Mouse (Mus musculus) adrenal gland, adult 18-20 months (tissue): Measurements from ENCODE around the gene Gch1. TPM values are rescaled to one million over a fixed set of nuclear protein-coding genes. Genes with fewer than 3 reads are reported as not detected.
A peak's percentile ranks its signal among the peaks of the same experiment; 100 is the strongest.
"Not testable (repeated sequence)": the region's sequence is repeated elsewhere in the genome, so short reads cannot be mapped to it uniquely, and the experiment has no call there.

Experiments
- DNase-seq, 2 experiments: peaks; one replicate each; pipeline ENCODE4 v3.0.0; 2021 to 2022; ENCODE audit warnings: low spot score in 2 of 2
- total RNA-seq, 2 experiments: library from RNA; stranded (reverse); gene quantifications; 1 replicate in 1 of 2; 2 replicates in 1 of 2; pipeline ENCODE4 v1.2.3; 2021

Gene Gch1
- total RNA-seq, 2 experiments from 2014 or later, result 72.7 to 115 TPM

- DNase-seq, result no peak
Measured at GRCm38 (mm10) chr14:47170499-47171109, 18.6 kb downstream of the Gch1 start.

DNA sequence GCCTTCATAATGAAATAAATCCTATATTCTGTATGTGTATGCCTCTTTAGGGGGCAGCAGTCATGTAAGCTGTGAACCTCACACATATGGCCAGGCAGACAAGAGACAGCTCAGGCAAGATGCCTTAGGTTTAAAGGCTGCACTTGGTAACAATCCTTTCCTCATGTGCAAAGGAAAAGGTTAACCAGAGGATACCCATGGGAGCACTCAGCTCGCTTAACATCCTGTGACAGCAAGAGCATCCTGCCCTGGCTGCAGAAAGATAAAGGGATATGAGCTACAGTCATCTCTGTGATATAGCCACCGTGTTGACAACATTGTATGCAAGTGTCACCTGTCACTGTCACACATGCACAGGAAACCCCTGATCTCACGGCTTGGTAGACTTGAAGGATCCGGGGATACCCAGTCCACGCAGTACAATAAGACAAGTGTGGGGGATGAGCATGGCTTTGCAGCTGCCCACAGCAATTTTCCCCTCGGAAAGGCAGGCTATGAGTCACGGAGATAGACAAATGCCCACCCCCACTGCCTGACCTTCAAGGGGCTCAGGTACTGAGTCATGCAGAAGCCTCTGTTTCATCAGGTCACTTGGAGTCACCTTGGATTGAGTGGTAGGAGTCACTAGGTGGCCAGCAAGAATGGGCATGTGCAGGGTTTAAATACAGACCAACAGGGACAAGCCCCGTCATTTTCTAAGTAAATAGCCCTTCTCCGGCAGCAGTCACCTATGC, 19.4 kb downstream of the Gch1 start:
- DNase-seq, result peak in 1 of 2 experiments; percentile 49

GRCm38 (mm10) chr14:47165741-47166140, 23.5 kb downstream of the Gch1 start:
- DNase-seq, result no peak

DNA sequence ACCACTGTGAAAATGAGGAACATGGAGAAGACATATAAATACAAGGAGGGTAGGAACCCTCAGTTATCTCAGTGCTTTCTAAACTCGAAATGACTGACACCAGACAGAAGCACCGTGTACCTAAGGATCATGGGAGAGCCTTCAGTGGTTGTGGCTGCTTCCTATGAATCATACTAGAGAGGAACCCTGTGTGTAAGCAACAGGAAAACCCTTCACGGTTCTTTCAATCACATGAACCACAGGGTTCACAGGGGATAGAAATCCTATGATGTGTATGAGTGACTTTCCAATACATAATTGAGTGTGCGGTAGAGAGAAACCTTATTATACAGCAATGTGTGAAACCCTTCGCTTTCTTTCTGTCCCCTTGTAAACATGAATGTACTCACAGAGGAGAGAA, 24.1 kb downstream of the Gch1 start:
- DNase-seq, result no peak

DNA sequence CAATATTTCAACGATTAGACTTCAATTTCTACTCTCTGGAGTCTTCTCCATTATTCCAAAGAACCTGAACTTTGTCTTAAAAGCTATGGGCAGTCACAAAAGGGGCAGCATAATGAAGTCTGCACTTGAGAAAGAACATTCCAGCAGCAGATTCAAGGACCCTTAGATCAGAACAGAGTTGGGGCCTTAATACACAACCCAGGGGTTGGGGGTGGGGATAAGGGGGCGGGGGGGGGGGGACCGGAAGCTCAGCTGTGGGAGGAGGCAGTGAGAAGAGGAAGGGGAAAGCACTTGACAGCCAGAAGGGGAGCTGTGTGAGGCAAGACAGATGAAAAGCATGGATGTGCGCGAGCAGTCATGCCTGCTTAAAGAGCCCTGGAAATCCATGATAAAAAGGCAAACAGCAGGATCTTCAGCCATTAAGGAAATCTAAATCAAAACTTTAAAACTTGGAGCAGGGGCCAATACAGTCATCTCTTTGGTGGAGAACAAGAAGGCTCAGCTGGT, 27.2 kb downstream of the Gch1 start:
- no peak for DNase-seq

DNA sequence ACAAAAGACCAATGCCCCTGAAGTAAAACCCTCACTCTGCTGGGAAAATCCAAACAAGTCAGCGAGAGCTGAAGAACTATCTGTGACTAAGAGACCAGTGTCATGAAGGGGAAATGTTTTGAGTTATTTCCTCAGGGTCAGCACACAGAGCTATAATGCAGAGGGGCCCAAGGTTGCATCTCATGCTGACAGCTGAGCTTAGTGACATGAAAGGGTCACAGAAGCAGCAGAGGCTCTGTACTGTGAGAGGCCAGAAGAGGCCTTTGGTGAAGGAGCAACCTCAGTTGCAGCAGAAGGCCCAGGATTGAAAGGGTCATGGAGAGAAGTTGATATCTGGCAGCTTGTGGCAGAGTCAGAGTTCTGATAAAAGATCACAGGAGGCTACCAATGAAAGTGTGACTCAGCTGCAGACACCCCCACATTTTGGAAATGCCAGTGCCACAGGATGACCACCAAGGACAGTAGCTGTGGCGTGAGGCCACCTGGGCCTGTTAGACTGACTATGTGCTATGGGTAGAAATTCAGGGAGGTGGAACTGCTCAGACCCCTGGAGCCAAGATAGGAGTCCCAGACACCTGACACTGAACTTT, 29.1 kb downstream of the Gch1 start:
- peak in 1 of 2 experiments; percentile 49 for DNase-seq

DNA sequence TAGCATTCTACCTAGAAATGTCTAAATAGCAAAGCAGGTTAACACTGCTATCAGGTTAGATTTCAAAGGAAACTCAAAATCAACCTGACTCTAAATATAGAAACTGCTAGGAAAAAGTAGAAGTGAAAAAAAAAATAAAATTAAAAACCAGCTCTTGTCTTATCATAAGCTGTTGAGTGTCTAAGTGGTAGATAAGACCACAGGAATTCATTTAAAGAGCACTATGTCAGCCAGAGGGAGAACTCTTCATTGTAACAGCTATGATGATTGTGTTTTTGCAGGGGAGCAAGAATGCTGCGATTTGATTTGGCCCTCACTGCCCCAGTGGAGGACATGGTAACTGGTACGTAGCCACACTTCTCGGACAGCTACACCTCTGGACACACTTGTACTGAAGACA, 34.9 kb downstream of the Gch1 start:
- no peak for DNase-seq

DNA sequence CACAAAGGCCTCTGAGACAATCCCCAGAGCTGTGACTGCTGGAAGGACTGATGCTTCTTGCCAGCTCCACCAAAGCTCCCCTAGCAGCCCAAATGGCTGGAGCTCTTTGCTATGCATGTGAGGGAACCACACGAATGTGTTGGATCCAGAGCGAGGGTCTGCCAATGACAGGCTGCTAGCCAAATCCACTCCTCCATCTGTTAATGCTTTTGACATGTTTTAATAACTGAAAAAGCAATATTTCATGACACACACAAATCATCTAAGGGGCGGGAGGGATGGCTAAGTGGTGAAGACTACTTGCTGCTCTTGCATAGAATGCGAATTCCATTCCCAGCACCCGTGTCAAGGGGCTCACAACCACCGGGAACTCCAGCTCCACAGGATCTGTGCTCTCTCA, 37.9 kb downstream of the Gch1 start:
- peak in 1 of 2 experiments; percentile 16 for DNase-seq

- DNase-seq, result no peak
Measured at GRCm38 (mm10) chr14:47144326-47144725, 44.9 kb downstream of the Gch1 start.

GRCm38 (mm10) chr14:47138853-47139252, 50.4 kb downstream of the Gch1 start:
- DNase-seq, result peak in 1 of 2 experiments; percentile 12

- DNase-seq, result peak in 1 of 2 experiments; percentile 17
Measured at GRCm38 (mm10) chr14:47136637-47137036, 52.6 kb downstream of the Gch1 start.

DNA sequence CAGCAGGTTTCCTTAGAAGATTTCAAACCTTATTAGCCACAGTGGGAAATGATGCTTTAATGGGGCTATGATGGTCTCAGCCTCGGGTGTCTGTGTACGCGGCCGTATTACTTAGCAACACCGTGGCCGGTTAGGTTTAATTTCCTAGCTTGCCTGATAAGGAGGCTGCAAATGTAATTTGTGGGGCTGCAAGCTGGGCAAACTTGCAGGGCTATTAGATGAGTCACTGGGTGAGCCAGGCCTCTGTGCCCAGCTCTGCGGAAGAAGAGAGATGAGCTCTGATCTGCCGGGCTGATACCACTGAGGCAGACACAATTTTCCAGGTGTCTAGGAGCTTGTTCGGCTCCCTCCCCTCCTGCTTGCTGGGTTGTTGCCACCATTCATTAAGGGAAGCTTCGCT, 55.3 kb downstream of the Gch1 start:
- peak in 1 of 2 experiments; percentile 18 for DNase-seq

DNA sequence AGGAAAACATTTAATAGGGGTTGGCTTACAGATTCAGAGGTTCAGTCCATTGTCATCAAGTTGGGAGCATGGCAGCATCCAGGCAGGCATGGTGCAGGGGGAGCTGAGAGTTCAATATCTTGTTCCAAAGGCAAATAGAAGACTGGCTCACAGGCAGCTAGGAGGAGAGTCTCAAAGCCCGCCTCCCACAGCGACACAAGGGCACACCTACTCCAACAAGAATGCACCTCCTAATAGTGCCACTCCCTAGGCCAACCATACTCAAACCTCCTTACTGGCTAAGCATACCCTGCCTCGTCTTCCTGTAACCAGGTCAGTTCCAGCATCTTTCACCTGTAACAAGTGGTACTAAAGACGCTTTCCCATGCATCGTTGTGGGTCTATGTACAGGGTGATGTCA, 61.2 kb downstream of the Gch1 start:
- no peak for DNase-seq

DNA sequence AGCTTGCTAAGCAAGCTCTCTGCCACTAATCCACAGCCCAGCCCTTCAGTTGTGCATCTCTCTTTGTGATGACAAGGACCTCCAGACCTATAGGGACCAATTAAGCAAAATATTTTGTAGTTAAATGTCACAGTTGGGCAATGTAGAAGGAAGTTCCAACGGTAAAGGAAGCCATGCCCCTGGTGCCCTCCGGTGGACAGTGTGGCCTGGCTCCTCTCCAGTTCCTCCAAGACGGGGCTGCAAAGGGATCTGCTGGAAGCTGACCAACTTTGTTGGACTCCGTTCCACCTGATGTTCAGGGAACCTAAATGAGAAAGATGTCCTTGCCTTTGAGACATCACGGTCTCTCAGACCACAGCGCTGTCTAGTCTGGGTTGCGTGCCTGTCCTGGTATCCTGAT, 71.7 kb downstream of the Gch1 start:
- DNase-seq, result no peak

DNA sequence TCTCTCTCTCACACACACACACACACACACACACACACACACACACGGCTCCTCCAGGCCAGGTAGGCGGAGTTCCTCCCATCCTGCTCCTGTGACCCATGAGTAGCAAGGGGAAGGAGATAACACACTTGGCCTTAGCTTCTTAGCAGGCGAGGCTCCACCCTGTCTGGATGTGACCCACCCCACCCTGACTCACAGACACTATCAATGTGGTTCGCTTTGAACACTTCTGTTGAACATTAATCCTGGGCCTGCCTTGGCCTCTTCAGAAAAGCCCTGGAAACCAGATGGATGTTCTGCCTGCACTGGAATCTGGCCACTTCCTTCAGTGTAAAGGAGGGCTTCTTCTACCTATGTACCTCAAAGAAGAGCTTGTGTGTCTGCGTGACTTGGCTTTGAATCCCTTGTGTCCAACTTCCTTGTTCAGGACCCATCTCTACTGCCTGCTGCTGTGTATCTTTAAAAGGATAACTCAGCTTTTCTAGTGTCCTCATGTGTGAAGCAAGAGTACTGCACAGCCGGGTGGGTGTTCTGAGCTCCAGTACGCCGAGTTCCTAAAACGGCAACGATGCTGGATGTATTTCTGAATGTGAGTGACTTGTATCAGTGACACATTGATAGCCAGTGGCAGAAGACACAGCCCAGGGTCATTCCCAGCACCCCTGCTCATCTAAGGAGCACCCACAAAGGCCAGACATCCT, 73.0 kb downstream of the Gch1 start:
- no peak for DNase-seq

- DNase-seq, result no peak
Measured at GRCm38 (mm10) chr14:47115154-47115553, 74.1 kb downstream of the Gch1 start.

- DNase-seq, result no peak
Measured at GRCm38 (mm10) chr14:47111341-47111740, 77.9 kb downstream of the Gch1 start.

GRCm38 (mm10) chr14:47110391-47110790, 78.8 kb downstream of the Gch1 start:
- DNase-seq, result not testable (repeated sequence)

DNA sequence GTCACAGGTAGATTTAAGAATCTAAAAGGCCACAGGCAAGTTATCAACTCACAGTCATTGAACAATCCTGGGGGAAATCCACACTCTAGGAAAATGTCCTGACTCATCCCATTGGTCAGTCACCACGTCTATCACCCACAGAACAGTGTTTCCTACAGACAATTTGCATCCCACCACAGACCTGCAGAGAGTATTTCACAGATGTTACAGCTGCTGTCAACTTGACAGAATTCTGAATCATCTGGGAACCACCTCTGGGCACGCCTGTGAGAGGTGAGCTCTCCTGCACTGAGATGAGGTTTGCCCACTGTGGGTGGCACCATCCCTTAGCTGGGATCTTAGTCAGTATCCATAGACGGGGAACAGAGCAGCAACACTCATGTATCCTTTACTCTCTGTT, 81.8 kb downstream of the Gch1 start:
- no peak for DNase-seq

- no peak for DNase-seq
Measured at GRCm38 (mm10) chr14:47105755-47106154, 83.5 kb downstream of the Gch1 start.

GRCm38 (mm10) chr14:47105174-47105557, 84.0 kb downstream of the Gch1 start:
- DNase-seq, result no peak
